Mouse (Mus musculus) spleen, postnatal 14 days (tissue): ENCODE data around the gene Cyfip2.

Experiments
- DNase-seq, 2 experiments: peaks; one replicate each; pipeline ENCODE4 v3.0.0; 2021 to 2022; ENCODE audit warnings: low spot score in 2 of 2

The Cyfip2 gene

GRCm38 (mm10) chr11:46236976-46237375 lies 75.7 kb downstream of the Cyfip2 start:
- peak; percentile 63 to 75 for DNase-seq

GRCm38 (mm10) chr11:46235334-46235733 lies 77.3 kb downstream of the Cyfip2 start, which contains the start of gene Fndc9:
TSS of gene Fndc9 (plus strand) at chr11:46235531.
- no peak for DNase-seq

GRCm38 (mm10) chr11:46233966-46234365 lies 78.7 kb downstream of the Cyfip2 start:
- DNase-seq = no peak

GRCm38 (mm10) chr11:46232803-46233202 lies 79.9 kb downstream of the Cyfip2 start:
- no peak for DNase-seq

GRCm38 (mm10) chr11:46230184-46230583 lies 82.5 kb downstream of the Cyfip2 start:
- no peak for DNase-seq

- DNase-seq = no peak
Measured at GRCm38 (mm10) chr11:46225345-46225744, 87.3 kb downstream of the Cyfip2 start.

GRCm38 (mm10) chr11:46223575-46223974 lies 89.1 kb downstream of the Cyfip2 start:
- no peak for DNase-seq

GRCm38 (mm10) chr11:46220211-46220610 lies 92.4 kb downstream of the Cyfip2 start:
- no peak for DNase-seq

- no peak for DNase-seq
Measured at GRCm38 (mm10) chr11:46219380-46219779, 93.3 kb downstream of the Cyfip2 start.

- DNase-seq = no peak
Measured at GRCm38 (mm10) chr11:46218584-46218983, 94.1 kb downstream of the Cyfip2 start.

GRCm38 (mm10) chr11:46217686-46218085 lies 95.0 kb downstream of the Cyfip2 start:
- DNase-seq = no peak

- peak; percentile 13 to 53 for DNase-seq
Measured at GRCm38 (mm10) chr11:46216669-46217068, 96.0 kb downstream of the Cyfip2 start.

- peak in 1 of 2 experiments; percentile 16 for DNase-seq
Measured at GRCm38 (mm10) chr11:46215354-46215753, 97.3 kb downstream of the Cyfip2 start.

- no peak for DNase-seq
Measured at GRCm38 (mm10) chr11:46214368-46215230, 98.1 kb downstream of the Cyfip2 start.

GRCm38 (mm10) chr11:46213844-46214243 lies 98.8 kb downstream of the Cyfip2 start:
- no peak for DNase-seq

- DNase-seq = no peak
Measured at GRCm38 (mm10) chr11:46211858-46212257, 100.8 kb downstream of the Cyfip2 start.

- no peak for DNase-seq
Measured at GRCm38 (mm10) chr11:46209884-46210283, 102.8 kb downstream of the Cyfip2 start.

- DNase-seq = no peak
Measured at GRCm38 (mm10) chr11:46205639-46206409, 106.8 kb downstream of the Cyfip2 start.

- no peak for DNase-seq
Measured at GRCm38 (mm10) chr11:46204841-46205240, 107.8 kb downstream of the Cyfip2 start.

GRCm38 (mm10) chr11:46202547-46202887 lies 110.1 kb downstream of the Cyfip2 start:
- DNase-seq = no peak

GRCm38 (mm10) chr11:46201636-46202546 lies 110.8 kb downstream of the Cyfip2 start:
- DNase-seq = no peak

GRCm38 (mm10) chr11:46200664-46201063 lies 112.0 kb downstream of the Cyfip2 start:
- DNase-seq = no peak
